Mouse (Mus musculus) yolk sac, embryonic 10.5 days (tissue): ENCODE data around the gene Crispld2.

Experiments used
- DNase-seq: peaks from one replicate; pipeline ENCODE4 v3.0.0-alpha.2; 2017; ENCODE audit warnings: low spot score

Gene Crispld2

DNA sequence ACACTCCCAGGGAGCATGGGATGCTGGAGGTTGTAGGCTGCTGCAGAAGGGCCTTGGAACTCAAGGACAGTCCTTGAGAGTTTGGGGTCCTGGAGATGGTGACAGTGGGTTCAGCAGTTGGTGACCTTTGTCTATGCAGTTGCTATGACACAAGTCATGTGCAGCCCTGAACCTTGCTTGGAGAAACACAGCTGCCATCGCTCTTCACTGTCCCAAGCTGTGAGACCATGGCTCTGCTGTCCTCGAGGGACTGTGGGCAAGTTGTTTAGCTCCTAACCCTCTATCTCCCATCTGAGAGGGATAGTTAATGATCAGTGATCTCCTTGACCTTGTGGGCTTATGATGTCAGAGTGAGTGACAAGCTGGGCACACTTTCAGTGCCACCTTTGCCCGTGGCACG is 44.3 kb downstream of the Crispld2 start:
- no peak for DNase-seq

DNA sequence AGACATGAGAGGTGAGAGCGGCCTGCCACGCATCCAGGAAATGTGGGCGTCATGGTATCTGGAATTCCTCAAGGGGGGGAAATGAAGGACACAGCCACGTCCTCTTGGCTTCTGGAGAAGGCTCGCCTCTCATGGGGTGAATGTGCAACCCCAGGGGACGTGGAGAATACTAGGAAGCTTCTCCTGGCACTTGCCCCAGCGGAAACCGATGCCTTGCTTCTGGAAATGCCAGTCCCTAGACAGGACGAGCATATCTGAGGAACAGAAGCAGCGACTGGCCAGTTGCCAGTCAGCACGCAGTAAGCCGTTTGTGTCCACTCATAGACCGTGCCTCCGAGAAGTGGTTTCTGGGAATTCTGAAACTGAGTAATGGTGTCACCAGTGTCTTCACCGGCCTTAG is 45.0 kb downstream of the Crispld2 start:
- DNase-seq, result no peak

DNA sequence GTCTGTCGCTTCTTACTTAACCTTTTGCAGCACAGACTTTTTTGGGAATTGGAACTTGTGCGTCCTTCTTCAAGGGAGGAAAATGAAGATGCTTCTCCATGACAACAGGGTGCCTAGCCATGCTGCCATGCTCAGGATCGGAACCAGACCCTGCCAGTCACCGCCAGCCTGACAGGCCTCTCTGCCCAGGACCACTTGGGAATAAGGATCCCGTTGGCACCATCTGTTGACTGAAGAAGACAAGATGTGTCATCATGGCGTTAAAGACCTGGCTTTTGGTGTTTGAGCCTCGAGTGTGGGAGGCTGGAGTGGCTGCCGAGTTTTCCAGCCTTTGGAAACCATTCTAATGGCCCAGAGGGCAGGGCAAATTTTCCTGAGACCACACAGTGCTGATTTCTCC is 45.4 kb downstream of the Crispld2 start:
- DNase-seq, result no peak

DNA sequence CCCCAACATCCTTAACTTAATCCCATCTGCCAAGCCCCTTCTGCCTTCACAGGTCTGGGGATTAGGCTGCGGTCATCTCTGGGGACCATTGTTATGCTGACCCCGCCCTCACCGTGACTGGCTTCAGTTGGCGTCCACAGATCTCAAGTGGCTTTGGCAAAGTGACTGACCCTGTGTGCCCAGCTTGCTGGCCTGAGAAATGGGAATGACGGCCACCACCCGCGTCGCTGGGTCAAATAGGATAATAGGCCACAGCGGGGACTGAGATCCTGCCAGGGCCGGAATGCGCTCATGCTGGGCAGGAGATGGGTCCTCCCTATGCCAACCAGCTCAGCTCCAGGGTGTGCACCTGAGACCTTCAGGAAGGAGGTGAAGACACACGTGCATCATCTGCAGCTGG is 46.5 kb downstream of the Crispld2 start:
- no peak for DNase-seq

DNA sequence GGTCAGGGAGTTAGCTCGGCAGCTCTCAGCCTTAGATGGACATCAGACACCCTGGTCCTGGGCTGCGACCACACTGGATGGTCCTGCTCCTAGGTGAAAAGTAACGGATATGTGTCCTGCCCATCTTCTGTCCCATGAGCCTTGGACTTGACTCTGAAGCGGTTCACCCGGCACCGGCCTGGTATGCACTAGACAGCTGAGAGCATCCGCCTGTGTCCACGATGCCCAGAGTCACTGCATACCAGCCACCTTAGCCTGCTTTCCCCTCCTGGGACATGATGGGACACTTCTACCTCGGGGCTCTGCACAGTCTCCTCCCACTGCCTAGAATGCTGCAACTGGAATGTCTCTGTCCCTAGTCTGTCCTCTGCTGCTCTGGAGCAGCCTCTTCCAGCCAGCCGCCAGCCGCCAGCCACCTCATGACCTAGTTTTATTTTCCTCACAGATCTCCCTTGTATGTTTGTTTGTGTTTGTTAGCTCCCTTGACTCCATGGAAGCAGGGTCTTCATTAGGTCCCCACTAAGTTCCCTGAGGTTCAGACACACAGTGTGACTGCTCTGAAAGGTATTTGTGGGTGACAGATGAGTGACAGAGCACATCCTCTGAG is 47.2 kb downstream of the Crispld2 start:
- DNase-seq, result no peak

DNA sequence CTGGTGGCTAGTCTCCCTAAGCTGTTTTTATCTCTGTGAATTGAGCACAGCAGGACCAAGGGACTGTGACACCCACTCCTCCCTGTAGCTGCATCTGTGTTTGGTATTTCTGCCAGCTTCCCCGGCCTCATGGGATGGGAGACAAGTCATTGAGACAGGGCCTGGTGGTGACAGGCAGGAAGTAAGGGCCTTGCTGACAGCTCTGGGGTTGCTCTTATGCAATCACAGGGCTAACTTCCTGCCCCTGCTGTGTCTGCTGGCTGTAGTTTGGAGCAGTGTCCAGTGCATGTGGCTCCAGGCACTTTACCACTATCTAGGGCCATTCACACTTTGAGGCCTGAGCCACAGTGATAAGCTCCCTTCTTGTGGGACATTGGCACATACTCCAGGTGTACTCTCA is 48.6 kb downstream of the Crispld2 start:
- DNase-seq, result no peak

DNA sequence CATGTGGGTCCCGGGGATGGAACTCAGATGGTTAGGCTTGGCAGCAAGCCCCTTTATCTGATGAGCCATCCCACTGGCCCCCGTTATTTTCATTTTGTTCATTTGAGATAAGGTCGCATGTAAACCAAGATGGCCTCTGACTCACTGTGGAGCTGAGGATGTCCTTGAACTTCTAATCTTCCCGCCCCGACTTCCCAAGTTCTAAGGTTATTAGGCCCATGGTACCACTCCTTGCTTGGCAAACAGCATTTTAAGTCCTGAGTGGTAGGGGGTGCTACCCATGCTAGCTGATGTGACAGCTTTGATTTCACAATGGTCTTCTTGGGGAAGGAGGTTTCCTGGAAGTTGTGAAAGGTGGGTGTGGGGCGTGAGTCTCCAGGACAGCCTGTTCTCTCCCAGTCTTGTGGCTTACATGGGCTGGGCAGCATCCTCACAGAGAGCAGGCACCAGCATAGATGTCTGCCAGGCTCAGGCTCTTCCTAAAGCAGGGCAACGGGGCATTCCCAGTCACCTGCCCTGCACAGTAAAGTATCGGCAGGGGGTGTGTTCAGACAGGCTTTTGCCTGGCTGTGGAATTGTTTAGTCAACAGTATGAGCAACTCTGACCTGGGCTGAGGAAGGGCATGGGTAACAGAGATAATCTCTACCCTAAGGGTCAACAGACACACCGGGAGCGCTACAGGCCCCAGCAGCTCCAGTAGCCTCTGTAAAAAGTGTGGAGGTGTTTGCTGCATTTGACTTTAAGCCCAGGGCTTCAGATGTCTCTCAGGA is 50.5 kb downstream of the Crispld2 start:
- DNase-seq, result peak; percentile 55

DNA sequence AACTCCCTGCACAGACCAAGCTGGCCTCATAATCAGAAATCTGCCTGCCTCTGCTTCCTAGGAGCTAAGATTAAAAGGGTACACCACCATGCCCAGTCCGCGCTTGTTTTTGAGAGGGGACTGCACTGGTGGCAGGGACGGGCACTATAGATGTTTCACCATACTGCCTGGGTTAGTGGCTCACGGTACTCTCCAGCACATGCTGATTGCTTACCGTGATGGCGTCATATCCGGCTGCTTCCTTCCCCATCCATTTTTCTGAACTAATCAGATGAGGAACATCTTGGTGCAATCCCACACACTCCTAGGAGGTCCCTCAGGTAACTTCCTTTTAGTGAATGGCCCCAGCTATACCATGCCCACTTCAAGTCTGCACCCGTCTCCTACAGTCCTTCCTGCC is 52.7 kb downstream of the Crispld2 start:
- DNase-seq, result no peak

DNA sequence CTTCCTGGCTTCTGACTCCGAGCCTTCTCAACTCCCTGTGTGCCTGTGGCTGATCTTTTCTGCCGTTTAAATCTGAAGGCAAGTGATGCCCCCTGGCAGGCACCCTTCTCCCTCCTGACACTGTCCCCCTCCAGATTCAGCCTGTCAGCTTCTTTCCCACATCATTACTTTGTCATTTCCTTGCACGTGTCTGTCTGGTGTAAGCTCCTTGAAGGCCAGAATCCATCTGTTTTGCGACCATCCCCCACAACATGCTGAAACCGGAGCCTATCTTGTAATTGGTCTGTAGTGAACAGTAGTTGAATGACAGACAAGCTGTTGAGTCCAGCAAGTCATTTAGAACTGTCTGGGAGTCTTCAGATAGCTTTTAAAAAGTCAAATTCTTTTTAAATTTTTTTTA is 53.2 kb downstream of the Crispld2 start:
- no peak for DNase-seq

DNA sequence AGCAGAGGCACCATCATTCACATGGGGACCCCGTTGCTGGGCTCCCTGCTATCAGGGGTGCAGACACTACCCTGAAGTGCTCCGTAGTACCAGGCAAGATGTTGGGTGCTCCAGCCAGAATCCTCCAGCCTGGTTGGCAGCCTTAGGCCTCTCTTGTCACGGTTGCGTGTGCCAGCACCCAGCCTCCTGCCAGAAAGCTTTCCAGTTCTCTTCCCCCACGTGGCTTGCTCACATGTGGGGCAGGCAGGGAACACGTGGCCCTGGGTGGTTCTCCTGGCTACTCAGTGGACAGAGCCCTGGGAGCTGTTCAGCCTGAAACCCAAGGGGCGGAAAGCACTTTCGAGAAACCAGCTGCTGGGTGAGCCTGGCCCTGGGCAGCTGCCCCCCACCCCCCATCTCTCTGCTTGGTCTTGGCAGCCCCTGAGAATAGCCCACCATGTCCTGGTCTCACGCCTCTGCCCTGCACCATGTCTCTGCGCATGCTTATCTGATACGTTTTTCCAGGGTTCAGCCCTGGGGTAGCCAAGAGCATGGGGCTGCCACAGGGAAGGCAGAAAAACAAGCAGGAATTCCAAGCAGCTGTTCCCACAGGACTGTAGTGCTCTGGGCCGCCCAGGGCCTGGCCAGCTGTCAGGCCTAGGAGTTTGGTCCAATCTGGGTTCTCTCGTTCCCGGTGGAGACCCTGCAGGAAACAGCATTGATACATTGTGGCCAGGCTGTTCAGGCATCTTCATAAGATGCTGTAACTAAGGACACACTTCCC is 54.2 kb downstream of the Crispld2 start:
- peak; percentile 23 for DNase-seq

DNA sequence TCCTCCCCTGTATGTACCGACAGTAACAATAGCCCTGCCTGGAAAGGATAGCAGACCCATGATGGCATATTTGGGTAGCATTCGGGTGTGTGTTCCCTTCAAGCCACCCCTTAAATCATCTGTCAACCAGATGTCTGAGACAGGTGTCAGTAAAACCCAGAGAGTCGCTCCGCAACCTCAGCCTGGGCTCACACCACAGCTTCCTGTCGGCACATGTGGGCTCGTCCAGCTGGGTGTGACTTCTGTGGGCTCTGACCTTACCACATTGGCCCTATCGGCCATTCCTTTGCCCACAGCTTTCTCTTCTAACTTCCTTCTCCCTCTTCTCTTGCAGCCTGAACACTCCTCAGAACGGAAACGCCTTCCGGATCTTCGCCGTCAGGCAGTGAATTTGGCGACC is 57.7 kb downstream of the Crispld2 start:
- DNase-seq, result no peak

DNA sequence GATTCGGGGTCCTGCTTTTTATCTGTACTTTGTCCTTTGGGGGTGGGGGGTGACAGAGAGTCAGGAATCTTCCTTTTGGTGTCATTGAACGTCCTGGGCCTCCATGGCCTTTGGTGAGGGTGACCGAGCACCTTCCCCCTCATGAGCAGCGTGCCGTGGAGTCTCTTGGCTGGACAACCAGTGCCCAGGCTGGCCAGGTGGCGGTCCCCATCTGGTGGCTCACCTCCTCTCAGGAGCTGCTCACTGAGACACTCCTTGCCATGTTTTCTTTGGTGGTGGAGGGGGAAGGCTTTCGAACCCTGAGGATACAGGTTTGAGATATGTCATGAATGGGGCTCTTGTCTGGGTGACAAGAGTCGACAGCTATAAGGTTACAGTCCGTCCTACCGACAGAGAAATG is 58.1 kb downstream of the Crispld2 start:
- no peak for DNase-seq

DNA sequence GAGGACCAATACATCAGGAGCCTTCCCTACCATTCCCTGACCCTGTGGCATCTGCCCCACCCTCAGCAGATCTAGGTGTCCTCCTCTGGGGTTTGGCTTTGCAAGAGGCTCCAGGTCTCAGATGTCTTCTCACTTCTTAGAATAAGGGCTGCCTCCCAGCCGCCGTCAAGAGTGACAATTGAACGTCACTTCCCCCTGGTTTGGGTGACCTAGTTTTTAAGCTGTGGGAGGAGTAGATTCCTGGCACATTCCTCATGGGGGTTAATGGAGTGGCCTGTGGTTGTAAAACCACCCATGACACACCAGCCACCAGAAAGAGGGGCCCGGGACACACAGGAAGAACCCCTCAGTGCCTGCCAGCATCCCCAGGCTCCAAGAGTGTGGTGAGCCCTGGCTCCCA is 58.8 kb downstream of the Crispld2 start:
- DNase-seq, result no peak

DNA sequence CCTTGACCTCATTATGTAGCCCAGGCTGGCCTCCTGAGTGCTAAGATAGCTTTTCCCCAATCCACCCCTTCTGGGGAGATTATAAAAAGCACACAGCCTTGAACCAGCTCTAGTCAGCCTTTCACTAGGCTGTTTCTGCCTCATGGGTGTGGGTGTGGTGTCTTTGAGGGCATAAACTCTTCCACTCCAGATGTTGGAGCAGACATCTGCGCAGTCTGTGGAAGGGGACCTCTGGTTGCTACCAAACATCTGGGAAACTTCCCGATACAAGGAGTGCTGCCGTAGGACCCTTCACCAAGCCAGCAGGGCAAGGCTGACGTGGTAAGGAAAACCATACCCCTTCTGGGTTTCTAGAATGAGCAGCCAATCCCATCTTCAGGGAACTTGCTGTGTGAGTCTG is 59.7 kb downstream of the Crispld2 start:
- DNase-seq, result no peak

DNA sequence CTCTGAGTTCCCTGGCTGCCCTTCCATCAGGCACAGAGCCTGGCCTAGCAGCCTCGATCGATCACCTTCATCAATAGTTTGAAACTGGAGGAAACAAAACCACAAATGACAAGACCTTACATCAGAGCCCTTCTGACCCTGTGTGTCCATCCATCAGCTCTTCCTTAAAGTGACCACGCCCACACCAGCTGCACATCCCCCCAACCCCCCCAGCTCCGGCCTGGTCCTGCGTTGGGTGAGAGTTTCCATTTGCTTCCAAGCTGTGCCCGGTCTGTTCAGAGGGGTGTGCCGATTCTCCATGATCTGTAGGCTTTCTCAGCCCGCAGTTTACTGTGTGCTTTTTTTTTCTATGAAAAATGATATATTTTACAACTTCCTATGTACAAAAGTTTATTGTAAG is 60.1 kb downstream of the Crispld2 start:
- no peak for DNase-seq

DNA sequence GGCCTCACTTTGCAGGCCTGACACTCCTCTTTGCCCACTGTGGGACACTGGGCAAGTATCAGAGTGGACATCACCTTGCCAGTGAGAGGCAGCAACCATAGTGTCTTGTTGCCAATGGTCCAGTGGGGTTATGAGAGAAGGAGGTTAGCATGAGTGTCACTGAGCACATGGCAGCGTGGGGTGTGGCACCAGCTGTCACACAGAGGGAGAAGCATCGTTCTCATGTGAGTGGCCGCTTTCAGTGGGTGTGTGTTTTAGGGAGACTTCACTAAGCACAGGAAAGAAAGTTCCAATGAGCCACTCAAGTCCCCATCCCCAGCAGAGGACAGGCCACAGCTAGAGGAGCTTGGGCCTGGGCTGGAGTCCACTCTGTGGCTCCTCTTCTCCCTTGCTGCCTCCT is 62.6 kb downstream of the Crispld2 start:
- no peak for DNase-seq

DNA sequence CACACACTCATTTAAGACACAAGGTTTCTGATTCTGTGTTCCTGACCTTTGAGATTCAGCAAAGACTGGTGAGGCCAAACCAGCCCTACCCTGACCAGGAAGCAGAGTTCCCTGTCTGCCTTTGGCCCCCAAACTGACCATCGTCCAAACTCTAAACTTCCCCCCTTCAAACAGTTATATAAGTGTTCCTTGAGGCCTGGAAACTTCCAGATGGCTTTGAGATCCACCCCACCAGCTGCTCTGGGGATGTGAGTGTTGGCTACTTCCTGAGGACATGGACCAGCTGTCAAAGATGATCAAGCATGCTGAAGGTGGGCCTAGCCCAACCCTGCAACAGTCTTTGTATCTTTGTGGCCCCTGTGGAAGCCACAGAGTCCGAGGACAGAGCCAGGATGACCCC is 64.8 kb downstream of the Crispld2 start:
- no peak for DNase-seq

DNA sequence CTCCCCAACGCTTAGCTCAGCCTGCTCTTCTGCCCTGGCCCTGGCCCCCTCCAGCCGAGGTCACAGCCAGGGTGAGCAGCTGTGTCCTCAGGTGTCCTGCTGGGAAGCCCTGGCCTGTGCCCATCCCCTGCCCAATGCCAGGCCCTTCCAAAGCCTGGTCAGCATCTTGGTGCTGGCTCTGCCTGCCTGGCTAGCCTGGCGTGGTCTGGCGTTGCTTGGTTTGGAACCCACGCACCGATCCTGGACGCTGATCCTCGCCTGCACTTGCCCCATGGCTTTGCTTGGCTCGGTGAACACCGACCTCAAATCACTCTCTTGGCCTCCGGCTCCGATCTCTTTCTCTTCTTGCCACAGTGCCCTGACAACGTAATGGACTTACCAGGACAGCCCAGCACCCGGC is 70.5 kb downstream of the Crispld2 start:
- no peak for DNase-seq

DNA sequence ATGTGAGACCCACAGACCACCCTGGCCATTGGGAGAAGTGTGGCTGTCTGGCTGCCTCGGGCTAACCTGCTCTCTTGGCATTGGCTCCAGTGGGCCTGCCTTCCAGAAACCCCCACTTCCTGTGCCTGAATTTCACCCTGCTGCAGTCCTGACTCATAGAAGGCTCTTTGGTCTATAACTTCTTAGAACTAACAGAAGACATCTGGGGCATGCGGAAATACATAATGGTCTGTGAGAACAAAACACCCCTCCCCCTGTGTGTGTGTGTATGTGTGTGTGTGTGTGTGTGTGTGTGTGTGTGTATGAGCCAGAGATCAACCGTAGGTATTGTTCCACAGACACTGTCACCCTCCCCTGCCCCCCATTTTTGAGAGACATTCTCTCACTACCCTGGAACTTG is 71.1 kb downstream of the Crispld2 start:
- DNase-seq, result no peak

DNA sequence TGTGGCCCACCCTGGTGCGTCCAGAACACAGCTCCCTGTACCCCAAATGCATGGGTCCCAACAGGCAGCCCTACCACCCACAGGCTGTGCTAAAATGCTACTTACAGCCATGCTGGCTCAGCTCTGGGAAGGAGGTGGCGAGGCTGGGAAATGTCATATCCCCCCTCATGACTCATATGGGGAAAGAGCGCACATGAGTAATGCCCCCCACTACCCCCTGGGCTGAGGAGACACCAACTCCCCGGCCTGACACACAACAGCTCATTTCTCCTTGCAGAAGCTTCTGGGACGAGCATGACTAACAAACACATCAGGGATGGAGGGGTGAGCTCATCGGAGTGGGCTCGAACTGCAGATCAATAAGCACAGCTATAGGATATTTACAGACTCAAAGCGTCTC is 73.4 kb downstream of the Crispld2 start:
- DNase-seq, result no peak

DNA sequence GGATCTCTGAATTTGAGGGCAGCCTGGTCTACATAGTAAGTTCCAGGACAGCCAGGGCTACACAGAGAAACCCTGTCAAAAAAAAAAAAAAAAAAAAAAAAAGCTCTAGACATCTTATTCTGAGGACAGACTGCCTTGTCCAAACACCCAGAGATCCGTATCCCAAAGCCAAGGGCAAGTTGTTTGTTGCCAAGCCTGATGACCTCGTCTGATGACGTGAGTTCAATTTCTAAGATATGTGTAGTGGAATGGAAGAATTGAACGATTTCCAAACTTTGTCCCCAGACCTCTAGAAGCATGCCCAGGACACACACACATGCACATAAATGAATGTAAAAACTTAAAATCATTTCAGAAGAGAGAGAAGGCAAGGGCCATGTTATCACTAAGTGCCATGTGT is 74.0 kb downstream of the Crispld2 start:
- DNase-seq, result no peak

DNA sequence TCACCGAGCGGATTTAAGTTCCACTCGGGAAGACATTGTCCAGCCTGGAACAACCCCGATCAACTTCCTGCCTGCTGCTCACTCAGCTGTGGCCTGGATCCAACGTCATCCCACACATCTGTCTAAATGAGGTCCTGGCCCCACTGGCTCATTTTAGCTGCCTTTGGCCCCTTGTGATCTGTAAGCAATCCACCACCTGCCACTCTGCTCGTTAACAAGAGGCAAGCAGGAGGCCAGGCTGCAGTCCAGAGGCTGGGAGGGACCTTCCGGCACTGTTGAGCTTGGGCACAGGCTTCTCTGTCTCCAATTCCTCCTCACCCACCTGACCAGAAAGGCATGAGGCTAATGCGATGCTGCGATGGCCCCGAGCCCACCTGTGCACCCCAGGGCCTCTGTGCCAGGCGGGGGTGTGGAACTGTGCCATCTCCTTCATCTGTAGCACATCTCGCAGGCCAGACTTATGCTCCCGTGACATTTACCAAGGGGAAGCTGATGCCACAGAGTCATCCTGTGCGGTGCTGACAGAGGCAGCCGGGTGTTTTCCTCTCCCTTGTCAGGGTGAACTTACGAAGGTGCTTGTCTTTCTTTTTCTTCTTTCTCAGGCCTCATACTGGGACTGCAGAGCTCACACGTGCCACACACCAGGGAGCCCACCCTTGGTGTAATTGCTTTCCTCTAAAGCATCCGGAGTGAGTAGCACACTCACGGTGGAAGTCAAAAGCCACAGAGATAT is 75.9 kb downstream of the Crispld2 start:
- no peak for DNase-seq

DNA sequence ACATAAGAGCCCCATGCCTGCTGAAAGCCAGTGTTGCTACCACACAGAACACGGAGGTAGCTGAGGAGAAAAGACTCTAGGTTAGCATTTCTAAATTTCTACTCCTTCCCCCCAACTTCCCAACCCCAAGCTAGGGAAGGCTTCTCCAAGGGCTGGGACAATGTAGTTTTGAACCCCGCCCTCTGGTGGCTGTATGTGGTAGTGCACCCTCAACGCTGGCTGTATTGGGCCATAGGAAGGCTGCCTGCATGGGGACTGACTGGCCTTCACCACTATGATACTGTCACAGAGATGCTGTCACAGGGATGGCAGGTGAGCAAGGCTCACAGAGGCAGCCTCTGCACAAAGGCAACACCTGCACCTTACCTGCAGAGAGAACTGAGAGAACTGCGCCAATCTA is 79.4 kb downstream of the Crispld2 start:
- DNase-seq, result peak; percentile 73
